Mouse (Mus musculus) heart, adult 2 months (tissue): ENCODE results near the gene Syt3.

Experiments
- CTCF ChIP-seq: fragments of 200-600 bp; IDR thresholded peaks from 2 replicates; pipeline ENCODE4 v1.8.1; 2022; ENCODE audit warnings: antibody characterized with exemption, mild to moderate bottlenecking, moderate library complexity
- EP300 ChIP-seq: fragments of 200-500 bp; IDR thresholded peaks from 2 replicates; pipeline ENCODE4 v1.6.1; 2011; ENCODE audit warnings: low read depth, low read length, control low read depth; ENCODE audit not compliant: insufficient read depth
- POLR2A ChIP-seq: fragments of 200-500 bp; IDR thresholded peaks from 2 replicates; pipeline ENCODE4 v1.6.1; 2011; ENCODE audit warnings: mild to moderate bottlenecking, low read depth, low read length, control low read depth; ENCODE audit not compliant: insufficient read depth

GRCm38 (mm10) chr7:44406015-44406355 is 22.1 kb downstream of the Syt3 start:
- TF ChIP-seq CTCF = no peak
- no peak for TF ChIP-seq POLR2A
- TF ChIP-seq EP300 = no peak
